Mouse (Mus musculus) liver, embryonic 16.5 days (tissue): ENCODE results near the gene Ino80b. TPM values are rescaled to one million over a fixed set of nuclear protein-coding genes. Genes with fewer than 3 reads are reported as not detected.

Experiments
- ATAC-seq: fragments of 200-750 bp; cut with Nextera tagmentation; 2 replicates; pipeline ENCODE4 v1.8.0; 2017; ENCODE audit warnings: low read depth, mild to moderate bottlenecking, moderate number of reproducible peaks, moderate library complexity
- H3K27ac ChIP-seq: fragments of 300-500 bp; sonication (generic); 2 replicates; pipeline ENCODE4 v1.5.1; 2014; ENCODE audit warnings: mild to moderate bottlenecking, low read length
- H3K27me3 ChIP-seq: fragments of 300-500 bp; sonication (generic); 2 replicates; pipeline ENCODE4 v1.6.1; 2014; ENCODE audit warnings: low read depth, low read length, mixed read lengths; ENCODE audit not compliant: control insufficient read depth, insufficient read depth
- H3K36me3 ChIP-seq: fragments of 300-500 bp; sonication (generic); 2 replicates; pipeline ENCODE4 v1.6.1; 2014; ENCODE audit warnings: mild to moderate bottlenecking; ENCODE audit not compliant: control insufficient read depth, insufficient read depth
- H3K4me1 ChIP-seq: fragments of 300-500 bp; sonication (generic); 2 replicates; pipeline ENCODE4 v1.6.1; 2014; ENCODE audit warnings: low read depth, low read length, mixed read lengths; ENCODE audit not compliant: control insufficient read depth
- H3K4me2 ChIP-seq: fragments of 300-500 bp; sonication (generic); 2 replicates; pipeline ENCODE4 v1.6.1; 2014; ENCODE audit warnings: low read depth, low read length, mixed read lengths
- H3K4me3 ChIP-seq: fragments of 300-500 bp; sonication (generic); 2 replicates; pipeline ENCODE4 v1.5.1; 2014; ENCODE audit warnings: low read depth, mild to moderate bottlenecking, low read length
- H3K9ac ChIP-seq: fragments of 300-500 bp; sonication (generic); 2 replicates; pipeline ENCODE4 v1.6.1; 2014; ENCODE audit warnings: low read depth, low read length
- H3K9me3 ChIP-seq: fragments of 300-500 bp; sonication (generic); replicated peaks from 2 replicates; pipeline ENCODE4 v1.6.1; 2016; ENCODE audit warnings: low read length; ENCODE audit not compliant: control insufficient read depth
- whole genome bisulfite sequencing: fragments of 180-500 bp; shearing (Covaris S2); extraction: QIAGEN DNeasy Blood & Tissue Kit; methylation state at CpG from one replicate; pipeline ENCODE4 v1.1.7; 2014; ENCODE audit not compliant: insufficient replicate concordance; 5-methylcytosine and 5-hydroxymethylcytosine counted together
- polyA plus RNA-seq: library from polyadenylated mRNA; unstranded; fragments of >200 nt; fragmentation: Nextera tagmentation; extraction: Ambion mirVana; gene quantifications from 2 replicates; pipeline ENCODE4 v1.2.1, GENCODE M21; 2015

The Ino80b gene
- polyA plus RNA-seq, result 4.1 and 5.2 TPM in 2 replicates

DNA sequence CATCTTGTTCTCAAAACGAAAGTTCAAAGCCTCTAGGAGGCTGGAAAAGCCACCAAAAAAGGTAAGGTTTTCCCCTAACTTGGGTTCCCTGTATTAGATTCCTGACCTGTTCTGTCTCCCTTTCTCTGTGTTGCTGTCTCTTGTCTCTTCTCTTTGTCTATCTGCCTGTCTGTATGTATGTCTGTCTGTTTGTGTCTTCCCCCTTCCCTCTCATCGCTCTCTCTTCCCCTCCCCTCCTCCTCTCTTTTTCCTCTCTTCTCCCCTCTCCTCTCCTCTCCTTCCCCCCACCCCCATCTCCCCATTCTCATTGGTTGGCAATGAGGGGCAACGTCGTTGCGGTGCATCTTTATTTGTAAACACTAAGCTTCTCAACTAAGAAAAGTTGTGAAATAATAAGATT, at the start of gene Ino80b:
Gene Ino80b, minus strand, starts transcription at position 101 of the 400 bp plus-strand sequence.
- Histone ChIP-seq H3K36me3 (no peaks in the 10 kb centered on the region), H3K27me3 (no peaks in the 10 kb centered on the region), H3K4me2 (peak within 1 kb of the TSS; percentile 81), H3K9ac (peak within 1 kb of the TSS; percentile 83), H3K27ac (peak within 1 kb of the TSS; percentile 85), H3K9me3 (no peaks in the 10 kb centered on the region), H3K4me1 (peaks cover 28% of the 10 kb centered on the region), H3K4me3 (peak within 1 kb of the TSS; percentile 81)
- 30% methylated on average over 5 of the region's 5 CpGs for WGBS
- ATAC-seq, result no peak

DNA sequence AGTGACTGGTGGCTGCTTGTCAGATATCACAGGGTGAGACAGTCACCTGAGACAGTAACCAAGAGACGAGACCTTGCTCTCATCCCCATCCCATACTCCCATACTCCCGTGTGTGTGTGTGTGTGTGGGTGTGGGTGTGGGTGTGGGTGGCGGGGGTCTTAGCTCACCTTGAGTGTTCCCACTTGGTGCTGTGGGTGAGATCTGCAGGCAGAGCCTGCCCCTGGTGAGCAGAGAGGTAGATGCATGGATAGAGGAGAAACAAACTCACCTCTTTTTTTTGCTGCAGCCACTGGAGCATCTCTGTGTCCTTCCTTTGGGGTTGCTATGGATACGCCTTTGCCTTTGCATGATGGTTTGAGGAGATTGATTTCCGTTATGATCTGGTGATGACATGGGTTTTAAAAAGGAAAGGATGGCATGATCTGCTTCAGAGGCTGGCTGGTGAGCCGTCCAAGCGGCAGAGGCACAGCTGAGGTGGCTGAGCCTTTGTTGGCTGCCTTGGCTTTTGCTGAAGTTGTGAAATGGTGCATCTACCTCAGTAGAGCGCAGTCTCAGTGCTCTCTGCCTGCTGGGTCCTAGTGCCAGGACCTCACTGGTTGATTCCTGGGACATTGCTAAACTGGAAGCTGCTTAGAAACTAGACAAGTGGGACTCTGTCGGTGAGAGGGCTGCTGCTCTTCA, 47.1 kb upstream of the Ino80b start:
- WGBS, result 61% methylated on average over 9 of the region's 9 CpGs
- Histone ChIP-seq H3K36me3 (no peaks in the 10 kb centered on the region), H3K4me2 (no peak overlapping the region), H3K27ac (no peak overlapping the region), H3K4me1 (peaks cover 3% of the 10 kb centered on the region), H3K4me3 (no peak overlapping the region), H3K27me3 (no peaks in the 10 kb centered on the region), H3K9ac (no peak overlapping the region), H3K9me3 (no peaks in the 10 kb centered on the region)
- ATAC-seq, result no peak

DNA sequence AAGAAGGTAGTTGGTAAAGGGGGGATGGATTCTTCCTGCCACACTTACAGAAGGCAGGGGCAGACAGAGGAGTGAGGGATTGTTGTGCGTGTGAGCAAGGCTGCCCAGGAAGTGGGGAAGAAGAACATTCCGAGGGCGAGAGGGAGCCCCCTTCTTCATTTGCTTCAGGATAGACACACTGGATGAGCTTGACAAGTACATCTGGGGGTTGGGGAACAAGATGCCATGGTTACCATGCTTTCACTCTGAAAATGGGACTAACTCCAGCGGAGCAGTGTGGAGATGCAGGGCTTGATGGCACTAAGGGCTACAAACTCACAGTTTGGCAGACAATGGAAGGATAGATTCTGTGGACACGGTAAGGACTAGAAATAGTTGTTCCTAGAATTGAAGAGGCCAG, 45.8 kb upstream of the Ino80b start:
- H3K4me2 ChIP-seq, result no peak overlapping the region
- H3K27ac ChIP-seq, result no peak overlapping the region
- 74% methylated on average over 5 of the region's 5 CpGs for WGBS
- H3K27me3 ChIP-seq, result no peaks in the 10 kb centered on the region
- no peaks in the 10 kb centered on the region for H3K9me3 ChIP-seq
- H3K4me3 ChIP-seq, result no peak overlapping the region
- no peak overlapping the region for H3K9ac ChIP-seq
- H3K36me3 ChIP-seq, result no peaks in the 10 kb centered on the region
- peaks cover 12% of the 10 kb centered on the region for H3K4me1 ChIP-seq
- ATAC-seq, result no peak

DNA sequence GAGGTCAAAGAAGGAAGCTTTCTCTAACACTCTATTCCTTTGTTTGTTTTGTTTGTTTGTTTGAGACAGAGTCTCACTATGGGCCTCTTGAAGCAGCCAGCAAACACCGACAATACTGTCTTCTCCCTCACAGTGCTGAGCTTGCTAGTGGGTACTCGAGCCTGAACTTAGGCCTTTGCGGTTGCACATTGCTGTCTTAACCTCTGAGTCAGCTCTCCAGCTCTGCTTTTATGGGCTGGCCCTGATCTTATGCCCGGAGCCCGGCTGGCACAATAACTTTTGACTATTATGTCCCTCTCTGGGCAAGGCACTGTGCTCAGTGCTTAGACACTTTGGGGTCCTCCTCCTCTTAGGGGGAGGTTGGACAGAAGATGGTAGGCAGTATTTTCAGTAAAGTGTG, 44.6 kb upstream of the Ino80b start:
- Histone ChIP-seq H3K9ac (no peak overlapping the region), H3K4me1 (peaks cover 17% of the 10 kb centered on the region), H3K36me3 (no peaks in the 10 kb centered on the region), H3K4me2 (no peak overlapping the region), H3K9me3 (no peaks in the 10 kb centered on the region), H3K27me3 (no peaks in the 10 kb centered on the region), H3K4me3 (no peak overlapping the region), H3K27ac (no peak overlapping the region)
- no peak for ATAC-seq
- WGBS, result 78% methylated on average over 5 of the region's 5 CpGs

DNA sequence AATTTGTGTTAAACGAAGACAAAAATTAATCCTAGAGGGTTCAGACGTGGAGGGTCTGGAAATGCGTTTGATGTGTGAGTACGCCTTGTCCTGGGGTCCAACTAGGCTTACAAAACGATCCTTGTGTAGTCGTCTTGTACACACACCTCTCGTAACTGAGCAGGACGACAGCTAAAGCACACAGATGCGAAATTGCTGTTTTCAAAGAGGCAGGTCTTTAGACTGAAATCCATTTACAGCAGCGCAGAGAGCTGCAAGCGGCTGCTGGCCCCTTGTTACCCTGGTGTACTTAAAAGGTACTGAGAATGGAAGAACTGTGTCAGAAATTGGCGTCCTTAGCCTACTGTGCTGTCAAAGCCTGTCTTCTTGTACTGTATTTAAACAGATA, 41.0 kb upstream of the Ino80b start:
- H3K9me3 ChIP-seq, result no peaks in the 10 kb centered on the region
- H3K4me3 ChIP-seq, result peak overlapping the region; percentile 95
- H3K27me3 ChIP-seq, result peaks cover 18% of the 10 kb centered on the region
- WGBS, result under 1% methylated on average over 12 of the region's 12 CpGs
- H3K9ac ChIP-seq, result peak overlapping the region; percentile 99
- H3K36me3 ChIP-seq, result no peaks in the 10 kb centered on the region
- peak overlapping the region; percentile 88 for H3K27ac ChIP-seq
- H3K4me1 ChIP-seq, result peaks cover 23% of the 10 kb centered on the region
- peak; percentile 1; the same call in 1 of the 2 replicates for ATAC-seq
- H3K4me2 ChIP-seq, result peak overlapping the region; percentile 88

DNA sequence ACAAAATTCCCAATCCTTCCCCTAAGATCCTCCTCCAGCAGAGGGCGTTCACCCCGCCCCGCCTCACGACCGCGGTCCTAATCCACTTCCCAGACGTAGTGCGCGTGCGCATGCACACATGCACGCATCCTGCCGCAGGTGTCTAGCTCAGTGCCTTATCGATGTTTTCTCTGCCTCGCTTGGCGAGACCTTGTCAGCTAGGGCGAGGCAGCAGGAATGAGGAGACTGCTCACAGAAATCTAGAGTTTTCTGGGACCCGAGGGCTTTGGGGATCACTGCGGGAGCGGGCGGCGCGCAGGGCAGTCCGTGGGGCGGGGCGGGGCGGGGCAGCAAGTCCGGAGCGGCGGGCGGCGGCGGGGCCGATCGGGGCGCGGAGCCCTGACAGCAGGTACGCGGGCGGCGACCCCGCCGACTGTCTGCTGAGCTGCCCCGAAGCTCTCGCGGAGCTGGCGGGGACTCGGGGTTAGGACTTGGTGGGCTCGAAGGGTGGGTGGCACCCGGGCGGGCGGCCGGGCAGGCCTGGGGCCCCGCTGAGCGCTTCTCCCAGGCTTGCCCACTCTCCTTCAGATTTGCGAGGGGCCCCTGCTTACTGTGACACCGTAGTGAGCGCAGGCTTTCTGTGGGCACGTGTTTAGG, 40.5 kb upstream of the Ino80b start, which contains the start of gene Dctn1:
Gene Dctn1, plus strand, starts transcription at position 314 of the 636 bp plus-strand sequence.
- Histone ChIP-seq H3K36me3 (no peaks in the 10 kb centered on the region), H3K4me1 (peaks cover 23% of the 10 kb centered on the region)
- ATAC-seq, result peak; percentile 88

DNA sequence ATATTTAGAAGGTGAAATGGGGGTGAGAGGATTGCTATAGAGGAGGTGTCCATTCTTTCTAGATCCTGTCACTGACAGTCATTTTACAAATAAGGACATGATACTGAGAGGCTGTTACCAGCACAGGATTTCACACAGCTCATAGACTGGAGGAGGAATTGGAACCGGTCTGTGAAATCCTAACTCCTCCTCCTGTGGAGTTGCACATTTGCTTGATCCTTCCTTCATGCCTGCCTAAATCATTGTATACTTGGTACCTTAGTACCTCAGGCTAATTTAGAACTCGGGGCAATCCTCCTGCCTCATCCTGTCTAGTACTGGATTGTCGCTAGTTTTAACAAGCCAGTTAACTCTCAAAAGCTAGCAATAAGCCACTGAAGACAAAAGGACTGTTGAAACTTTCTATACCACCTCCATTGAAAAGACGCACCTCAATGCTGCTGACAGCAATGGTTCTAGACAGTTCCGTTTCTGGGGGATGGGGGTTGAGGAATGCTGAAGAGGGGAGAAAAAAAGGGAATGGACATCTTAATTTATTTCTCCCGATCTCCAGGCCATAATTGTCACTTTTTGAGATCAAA, 39.9 kb upstream of the Ino80b start:
- H3K4me2 ChIP-seq, result peak overlapping the region; percentile 88
- H3K4me3 ChIP-seq, result peak overlapping the region; percentile 95
- peaks cover 23% of the 10 kb centered on the region for H3K4me1 ChIP-seq
- peak overlapping the region; percentile 99 for H3K9ac ChIP-seq
- H3K36me3 ChIP-seq, result no peaks in the 10 kb centered on the region
- no peak for ATAC-seq
- WGBS, result 4% methylated on average over 6 of the region's 6 CpGs
- peak overlapping the region; percentile 88 for H3K27ac ChIP-seq
- H3K9me3 ChIP-seq, result no peaks in the 10 kb centered on the region
- peaks cover 30% of the 10 kb centered on the region for H3K27me3 ChIP-seq

More for the DNA sequence above, 40.5 kb upstream of the Ino80b start, which contains the start of gene Dctn1:
- H3K9me3 ChIP-seq, result no peaks in the 10 kb centered on the region
- peak within 1 kb of the TSS; percentile 95 for H3K4me3 ChIP-seq
- peak within 1 kb of the TSS; percentile 99 for H3K9ac ChIP-seq
- H3K27me3 ChIP-seq, result peaks cover 24% of the 10 kb centered on the region
- WGBS, result 0% methylated on average over 57 of the region's 58 CpGs
- peak within 1 kb of the TSS; percentile 88 for H3K4me2 ChIP-seq
- H3K27ac ChIP-seq, result peak within 1 kb of the TSS; percentile 88

DNA sequence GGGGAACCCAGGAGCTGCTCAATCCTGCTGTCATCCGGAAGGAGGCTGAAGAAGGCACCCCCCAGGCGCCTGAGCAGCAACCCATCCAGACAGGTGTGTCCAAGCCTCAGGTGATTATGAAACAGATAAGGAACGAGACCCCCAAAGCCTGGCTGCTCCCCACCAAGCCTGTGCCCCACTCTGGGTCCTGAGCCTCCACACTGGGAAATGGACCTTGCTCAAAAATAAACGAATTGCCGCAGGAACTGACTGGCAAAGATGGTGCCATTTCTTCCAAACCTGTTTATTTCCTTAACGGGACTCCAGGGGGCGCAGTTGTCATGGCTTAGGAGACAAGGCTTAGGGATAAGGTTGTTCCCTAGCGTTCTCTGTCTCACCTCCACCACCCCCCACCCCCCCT, 37.5 kb upstream of the Ino80b start:
- under 1% methylated on average over 8 of the region's 8 CpGs for WGBS
- no peak for ATAC-seq
- no peaks in the 10 kb centered on the region for H3K9me3 ChIP-seq
- peaks cover 33% of the 10 kb centered on the region for H3K27me3 ChIP-seq
- peaks cover 21% of the 10 kb centered on the region for H3K4me1 ChIP-seq
- peak overlapping the region; percentile 26; the same call in 1 of the 2 replicates for H3K9ac ChIP-seq
- H3K27ac ChIP-seq, result no peak overlapping the region
- no peaks in the 10 kb centered on the region for H3K36me3 ChIP-seq
- peak overlapping the region; percentile 67 for H3K4me2 ChIP-seq
- peak overlapping the region; percentile 50 for H3K4me3 ChIP-seq
